Mouse (Mus musculus) spleen, adult 2 months (tissue): ENCODE measurements around the gene Nipbl.
A peak's percentile ranks its signal among the peaks of the same experiment; 100 is the strongest.

Source experiments
- CTCF ChIP-seq: fragments of 200-500 bp; IDR thresholded peaks from 2 replicates; pipeline ENCODE4 v1.5.1; 2011; ENCODE audit warnings: mild to moderate bottlenecking, inconsistent platforms; ENCODE audit not compliant: insufficient read depth, insufficient read length, insufficient replicate concordance; ENCODE audit errors: extremely low read depth
- POLR2A ChIP-seq: fragments of 200-500 bp; IDR thresholded peaks from 2 replicates; pipeline ENCODE4 v1.6.1; 2011; ENCODE audit warnings: low read depth, low read length, inconsistent platforms

DNA sequence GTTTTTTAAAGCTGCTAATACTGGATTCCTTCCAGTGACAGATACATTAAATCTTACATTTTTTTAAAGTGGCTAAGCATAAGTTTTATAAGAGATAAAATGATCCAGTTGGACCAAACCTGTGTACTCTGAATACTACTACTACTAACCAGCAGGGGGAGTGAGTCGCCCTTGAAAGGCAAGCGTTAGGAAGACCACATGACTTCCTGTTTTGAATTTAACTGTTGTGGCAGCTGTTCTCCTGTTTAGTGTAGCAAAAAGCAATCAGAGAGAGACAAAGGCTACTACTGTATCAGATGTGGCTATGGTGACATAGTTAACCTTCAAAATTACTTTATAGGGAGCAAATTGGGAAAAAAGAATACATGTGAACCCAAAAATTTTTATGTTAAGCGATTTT is 6.8 kb upstream of the Nipbl start:
- TF ChIP-seq CTCF (peak; percentile 50; the same call in 1 of the 2 replicates), POLR2A (no peak)
